Mouse (Mus musculus) ES-E14 (cell line): Measurements from ENCODE around the gene Ube2i.

Experiments used
- CHD2 ChIP-seq: IDR thresholded peaks from 2 replicates; pipeline ENCODE4 v1.6.1; 2014; ENCODE audit warnings: mild to moderate bottlenecking, low read depth, low read length, inconsistent platforms
- MAFK ChIP-seq: IDR thresholded peaks from 2 replicates; pipeline ENCODE4 v1.6.1; 2014; ENCODE audit warnings: mild to moderate bottlenecking, low read depth, low read length, inconsistent platforms; ENCODE audit not compliant: insufficient read depth
- ZNF384 ChIP-seq: IDR thresholded peaks from 2 replicates; pipeline ENCODE4 v1.6.1; 2012; ENCODE audit warnings: low read depth, low read length, inconsistent platforms

GRCm38 (mm10) chr17:25298094-25298493 lies 23.7 kb upstream of the Ube2i start, which contains the start of gene Prss34:
- TF ChIP-seq CHD2: no peak
- TF ChIP-seq MAFK: no peak
- TF ChIP-seq ZNF384: no peak
